Mouse (Mus musculus) heart, postnatal 0 days (tissue): ENCODE data around the gene Ccnt1. TPM values are rescaled to one million over a fixed set of nuclear protein-coding genes. Genes with fewer than 3 reads are reported as not detected.

ENCODE experiments used
- ATAC-seq: fragments of 200-750 bp; cut with Nextera tagmentation; 2 replicates; pipeline ENCODE4 v1.8.0; 2017; ENCODE audit warnings: low read depth, moderate number of reproducible peaks, moderate library complexity; ENCODE audit not compliant: insufficient read depth
- DNase-seq: peaks from one replicate; pipeline ENCODE4 v3.0.0-alpha.2; 2016; ENCODE audit warnings: low spot score
- H3K27ac ChIP-seq: fragments of 300-500 bp; sonication (generic); 2 replicates; pipeline ENCODE4 v1.5.1; 2014; ENCODE audit warnings: low read depth, mild to moderate bottlenecking
- H3K27me3 ChIP-seq: fragments of 300-500 bp; sonication (generic); 2 replicates; pipeline ENCODE4 v1.6.1; 2014; ENCODE audit warnings: low read length, mixed read lengths; ENCODE audit not compliant: control insufficient read depth, insufficient read depth
- H3K36me3 ChIP-seq: fragments of 300-500 bp; sonication (generic); replicated peaks from 2 replicates; pipeline ENCODE4 v1.6.1; 2014; ENCODE audit warnings: low read length, mixed read lengths; ENCODE audit not compliant: control insufficient read depth, insufficient read depth
- H3K4me1 ChIP-seq: fragments of 300-500 bp; sonication (generic); 2 replicates; pipeline ENCODE4 v1.6.1; 2014; ENCODE audit warnings: antibody characterized with exemption; ENCODE audit not compliant: control insufficient read depth, insufficient read depth
- H3K4me2 ChIP-seq: fragments of 300-500 bp; sonication (generic); 2 replicates; pipeline ENCODE4 v1.6.1; 2014; ENCODE audit warnings: low read depth, mild to moderate bottlenecking, low read length, moderate library complexity
- H3K4me3 ChIP-seq: fragments of 300-500 bp; sonication (generic); 2 replicates; pipeline ENCODE4 v1.5.1; 2014; ENCODE audit warnings: low read depth, low read length
- H3K9ac ChIP-seq: fragments of 300-500 bp; sonication (generic); replicated peaks from 2 replicates; pipeline ENCODE4 v1.6.1; 2014; ENCODE audit warnings: low read depth, low read length, mixed read lengths
- H3K9me3 ChIP-seq: fragments of 300-500 bp; sonication (generic); replicated peaks from 2 replicates; pipeline ENCODE4 v1.6.1; 2016; ENCODE audit warnings: low read length; ENCODE audit not compliant: control insufficient read depth
- CTCF ChIP-seq: IDR thresholded peaks from 2 replicates; pipeline ENCODE4 v1.5.1; 2016; ENCODE audit warnings: antibody characterized with exemption, control low read depth, low read depth
- EP300 ChIP-seq: IDR thresholded peaks from 2 replicates; pipeline ENCODE4 v1.6.1; 2016; ENCODE audit warnings: antibody characterized with exemption, low read depth
- WGBS: fragments of 180-500 bp; shearing (Covaris S2); extraction: QIAGEN DNeasy Blood & Tissue Kit; methylation state at CpG from one replicate; pipeline ENCODE4 v1.1.7; 2014; 5-methylcytosine and 5-hydroxymethylcytosine counted together
- polyA plus RNA-seq: library from polyadenylated mRNA; unstranded; fragments of >200 nt; fragmentation: Nextera tagmentation; extraction: Ambion mirVana; gene quantifications from 2 replicates; pipeline ENCODE4 v1.2.1, GENCODE M21; 2015
- total RNA-seq: library from RNA; depleted of rRNA; stranded (reverse); fragments of >200 nt; gene quantifications from 2 replicates; pipeline ENCODE4 v1.2.3, GENCODE M21; 2014; ENCODE audit warnings: low replicate concordance

Ccnt1 gene
- total and polyA plus RNA-seq, 2 experiments from 2014 or later = 22.3 to 32.8 TPM

- no peaks in the 10 kb centered on the region for H3K27me3 ChIP-seq
- peak overlapping the region; percentile 56 for H3K9ac ChIP-seq
- no peaks in the 10 kb centered on the region for H3K9me3 ChIP-seq
- TF ChIP-seq EP300 (no peak), CTCF (no peak)
- H3K27ac ChIP-seq = peak overlapping the region; percentile 97
- peak overlapping the region; percentile 86 for H3K4me2 ChIP-seq
- WGBS = 9% methylated on average over 4 of the region's 4 CpGs
- H3K4me1 ChIP-seq = peaks cover 51% of the 10 kb centered on the region
- ATAC-seq (no peak), DNase-seq (no peak)
- peaks cover 41% of the 10 kb centered on the region for H3K36me3 ChIP-seq
- H3K4me3 ChIP-seq = peak overlapping the region; percentile 46
Measured at GRCm38 (mm10) chr15:98602921-98603458, 32.3 kb upstream of the Ccnt1 start.

- ATAC-seq (peak; percentile 63), DNase-seq (peak; percentile 91)
- H3K9ac ChIP-seq = peak overlapping the region; percentile 56
- 9% methylated on average over 13 of the region's 13 CpGs for WGBS
- TF ChIP-seq EP300 (peak; percentile 88), CTCF (no peak)
- peak overlapping the region; percentile 86 for H3K4me2 ChIP-seq
- H3K36me3 ChIP-seq = peaks cover 48% of the 10 kb centered on the region
- peaks cover 48% of the 10 kb centered on the region for H3K4me1 ChIP-seq
- peak overlapping the region; percentile 97 for H3K27ac ChIP-seq
- H3K27me3 ChIP-seq = no peaks in the 10 kb centered on the region
- no peaks in the 10 kb centered on the region for H3K9me3 ChIP-seq
- H3K4me3 ChIP-seq = peak overlapping the region; percentile 46
Measured at GRCm38 (mm10) chr15:98602191-98602881, 31.6 kb upstream of the Ccnt1 start.

GRCm38 (mm10) chr15:98601832-98602190, 31.1 kb upstream of the Ccnt1 start:
- WGBS = 20% methylated on average over 7 of the region's 7 CpGs
- Histone ChIP-seq H3K9me3 (no peaks in the 10 kb centered on the region), H3K27me3 (no peaks in the 10 kb centered on the region), H3K4me3 (peak overlapping the region; percentile 46), H3K4me2 (peak overlapping the region; percentile 86), H3K4me1 (peaks cover 42% of the 10 kb centered on the region), H3K9ac (peak overlapping the region; percentile 56), H3K36me3 (peaks cover 53% of the 10 kb centered on the region), H3K27ac (peak overlapping the region; percentile 97)
- no peak for ATAC-seq
- no peak for TF ChIP-seq CTCF
- no peak for TF ChIP-seq EP300
- DNase-seq = no peak

DNA sequence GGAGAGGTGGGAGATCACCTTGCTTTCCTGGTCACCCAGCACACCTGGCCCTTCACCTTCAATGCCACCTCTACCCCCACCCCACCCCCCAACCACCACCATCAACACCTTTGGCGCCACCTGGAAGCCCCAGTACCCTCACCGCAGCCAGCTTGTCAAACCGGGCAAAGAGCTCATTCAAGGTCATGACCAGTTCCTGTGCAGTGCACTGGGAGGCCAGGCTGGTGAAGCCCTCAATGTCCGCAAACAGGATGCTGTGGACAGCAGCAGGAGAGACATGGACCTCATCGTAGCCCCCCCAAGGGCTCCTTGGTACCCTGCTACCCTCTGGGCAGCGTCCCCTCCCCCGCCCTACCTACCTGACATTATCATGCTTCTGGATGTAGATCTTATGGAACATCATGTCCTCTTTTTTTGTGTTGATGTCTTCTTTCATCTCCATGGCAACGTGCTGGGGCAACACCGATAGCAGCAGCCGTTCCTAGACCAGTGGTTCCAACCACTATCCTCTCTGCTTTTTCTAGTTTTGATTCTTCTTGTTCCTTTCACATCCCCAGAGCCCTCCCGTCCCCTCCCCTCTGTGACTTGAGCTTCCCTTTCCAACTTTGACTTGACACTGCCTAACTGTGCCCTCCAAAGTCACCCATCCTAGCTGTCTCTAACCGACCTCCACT, 29.4 kb upstream of the Ccnt1 start:
- no peak overlapping the region for H3K4me3 ChIP-seq
- H3K27ac ChIP-seq = peak overlapping the region; percentile 39; the same call in 1 of the 2 replicates
- H3K4me2 ChIP-seq = peak overlapping the region; percentile 86; the same call in 1 of the 2 replicates
- DNase-seq = no peak
- no peak overlapping the region for H3K9ac ChIP-seq
- ATAC-seq = no peak
- WGBS = 63% methylated on average over 12 of the region's 12 CpGs
- no peaks in the 10 kb centered on the region for H3K27me3 ChIP-seq
- no peaks in the 10 kb centered on the region for H3K9me3 ChIP-seq
- H3K36me3 ChIP-seq = peaks cover 69% of the 10 kb centered on the region
- peaks cover 38% of the 10 kb centered on the region for H3K4me1 ChIP-seq
- TF ChIP-seq EP300 (no peak), CTCF (no peak)

DNA sequence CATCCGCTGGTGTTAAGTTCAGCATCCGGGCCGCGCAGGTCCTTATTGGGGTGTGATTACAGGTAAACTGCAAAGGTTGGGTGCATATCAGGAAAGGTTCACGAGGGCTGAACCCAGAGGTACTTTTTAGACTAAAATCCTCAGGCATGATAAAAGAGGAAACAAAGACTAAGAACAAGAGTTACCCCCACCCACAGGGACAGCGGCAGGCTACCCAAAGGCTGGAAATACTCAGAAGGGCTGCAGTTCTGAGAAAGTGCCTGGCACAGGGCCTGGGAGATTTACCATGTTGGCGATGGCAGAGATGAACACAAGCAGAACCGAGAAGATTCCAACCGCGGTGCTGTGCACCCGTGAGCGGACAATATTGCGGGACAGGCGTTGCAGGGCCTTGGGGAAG, 25.9 kb upstream of the Ccnt1 start:
- H3K27ac ChIP-seq = no peak overlapping the region
- peaks cover 91% of the 10 kb centered on the region for H3K36me3 ChIP-seq
- peaks cover 14% of the 10 kb centered on the region for H3K4me1 ChIP-seq
- H3K9ac ChIP-seq = no peak overlapping the region
- TF ChIP-seq CTCF (no peak), EP300 (no peak)
- no peak for ATAC-seq
- H3K4me2 ChIP-seq = no peak overlapping the region
- no peak overlapping the region for H3K4me3 ChIP-seq
- DNase-seq = no peak
- WGBS = 90% methylated on average over 14 of the region's 14 CpGs
- no peaks in the 10 kb centered on the region for H3K27me3 ChIP-seq
- no peaks in the 10 kb centered on the region for H3K9me3 ChIP-seq
